Mouse (Mus musculus) kidney, adult 11 months (tissue): Measurements from ENCODE around the gene Uhrf1.
"Not testable (repeated sequence)": the region's sequence is repeated elsewhere in the genome, so short reads cannot be mapped to it uniquely, and the experiment has no call there.

Experiments
- DNase-seq: peaks from one replicate; pipeline ENCODE4 v3.0.0; 2022

Uhrf1 gene

GRCm38 (mm10) chr17:56303160-56303846 lies at the start of gene Uhrf1:
Uhrf1 (plus strand) TSS chr17:56303321.
- DNase-seq = peak; percentile 71

DNA sequence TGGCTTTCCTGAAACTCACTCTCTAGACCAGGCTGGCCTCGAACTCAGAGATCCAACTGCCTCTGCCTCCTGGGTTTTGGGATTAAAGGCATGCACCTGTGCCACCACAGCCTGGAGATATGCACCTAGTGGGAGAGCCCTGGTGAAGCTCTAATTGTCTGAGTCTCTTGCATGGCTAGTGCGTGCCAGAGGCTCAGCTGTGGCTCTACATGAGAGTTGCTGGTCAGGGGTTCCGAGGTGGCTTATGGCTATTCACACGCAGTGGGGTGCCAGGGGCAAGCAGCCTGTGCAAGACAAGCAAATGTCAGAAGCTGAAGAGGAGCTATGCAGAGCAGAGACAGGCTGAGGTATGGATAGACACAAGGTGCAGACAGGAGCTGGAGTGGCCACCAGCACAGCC lies 48.4 kb upstream of the Uhrf1 start:
- DNase-seq = no peak

DNA sequence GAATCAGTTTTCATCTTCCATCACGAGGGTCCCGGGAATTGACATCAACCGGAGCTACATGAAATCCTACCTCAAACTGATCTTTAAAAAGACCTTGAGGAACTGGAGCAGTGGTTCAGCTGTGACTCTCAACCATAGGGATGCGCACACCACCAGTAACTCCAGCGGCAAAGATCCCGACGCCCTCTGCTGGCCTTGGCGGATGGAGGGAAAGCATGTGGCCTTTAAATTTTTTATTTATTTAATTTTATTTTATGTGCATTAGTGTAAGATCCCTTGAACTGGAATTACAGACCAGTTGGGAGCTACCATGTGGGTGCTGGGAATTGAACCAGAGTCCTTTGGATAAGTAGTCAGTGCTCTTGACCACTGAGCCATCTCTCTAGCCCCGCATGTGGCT lies 47.7 kb upstream of the Uhrf1 start:
- peak; percentile 55 for DNase-seq

- DNase-seq = peak; percentile 98
These were observed 47.3 kb upstream of the Uhrf1 start for GRCm38 (mm10) chr17:56255863-56256238.

DNA sequence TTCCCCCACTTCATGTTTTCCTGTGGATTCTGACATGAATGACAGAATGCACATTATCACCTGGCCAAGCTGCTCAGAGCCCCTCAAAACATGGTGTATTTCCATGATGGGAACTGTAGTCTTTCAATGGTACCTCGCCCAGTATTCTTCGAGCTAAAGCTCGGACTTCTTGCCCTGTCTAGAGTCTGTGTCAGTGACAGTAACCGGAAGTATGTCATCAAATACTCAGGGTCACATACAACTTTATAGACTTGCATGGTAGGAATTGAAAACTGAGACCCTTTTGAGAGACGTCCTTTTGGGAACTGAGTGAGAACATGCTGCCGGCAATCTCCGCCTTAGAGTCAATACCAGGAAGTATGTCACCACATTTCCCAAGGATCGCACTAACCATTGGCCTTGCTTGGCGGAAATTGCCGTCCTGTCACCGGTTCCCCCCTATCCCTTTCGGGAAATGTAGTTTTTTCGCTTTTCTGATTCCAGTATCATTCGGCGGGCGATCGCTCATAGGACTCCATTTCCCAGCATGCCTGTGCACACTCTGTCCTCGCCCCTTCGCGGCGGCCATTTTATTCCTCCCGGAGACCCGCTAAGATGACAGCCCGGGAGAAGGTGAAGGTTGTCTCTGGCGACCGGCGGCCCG lies 46.8 kb upstream of the Uhrf1 start, which contains the start of gene Fem1a:
Gene Fem1a (plus strand): TSS at position 572 of the 643 bp plus-strand sequence.
- peak; percentile 98 for DNase-seq

DNA sequence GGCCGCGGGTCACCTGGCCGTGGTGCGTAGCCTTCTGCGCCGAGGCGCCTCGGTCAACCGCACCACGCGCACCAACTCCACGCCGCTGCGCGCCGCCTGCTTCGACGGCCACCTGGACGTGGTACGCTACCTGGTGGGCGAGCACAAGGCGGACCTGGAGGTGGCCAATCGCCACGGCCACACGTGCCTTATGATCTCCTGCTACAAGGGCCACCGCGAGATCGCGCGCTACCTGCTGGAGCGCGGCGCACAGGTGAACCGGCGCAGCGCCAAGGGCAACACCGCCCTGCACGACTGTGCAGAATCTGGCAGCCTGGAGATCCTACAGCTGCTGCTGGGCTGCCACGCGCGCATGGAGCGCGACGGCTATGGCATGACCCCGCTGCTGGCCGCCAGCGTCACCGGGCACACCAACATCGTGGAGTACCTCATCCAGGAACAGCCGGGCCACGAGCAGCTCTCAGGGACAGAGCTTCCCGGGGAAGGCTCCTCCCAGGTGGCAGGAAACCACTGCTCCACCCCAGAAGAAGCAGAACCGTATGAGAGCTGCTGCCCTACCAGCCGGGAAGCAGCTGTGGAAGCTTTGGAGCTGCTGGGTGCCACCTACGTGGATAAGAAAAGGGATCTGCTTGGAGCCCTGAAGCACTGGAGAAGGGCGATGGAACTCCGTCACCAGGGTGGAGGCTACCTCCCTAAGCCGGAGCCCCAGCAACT lies 45.8 kb upstream of the Uhrf1 start:
- peak; percentile 80 for DNase-seq

GRCm38 (mm10) chr17:56258269-56258668 lies 44.9 kb upstream of the Uhrf1 start:
- not testable (repeated sequence) for DNase-seq

DNA sequence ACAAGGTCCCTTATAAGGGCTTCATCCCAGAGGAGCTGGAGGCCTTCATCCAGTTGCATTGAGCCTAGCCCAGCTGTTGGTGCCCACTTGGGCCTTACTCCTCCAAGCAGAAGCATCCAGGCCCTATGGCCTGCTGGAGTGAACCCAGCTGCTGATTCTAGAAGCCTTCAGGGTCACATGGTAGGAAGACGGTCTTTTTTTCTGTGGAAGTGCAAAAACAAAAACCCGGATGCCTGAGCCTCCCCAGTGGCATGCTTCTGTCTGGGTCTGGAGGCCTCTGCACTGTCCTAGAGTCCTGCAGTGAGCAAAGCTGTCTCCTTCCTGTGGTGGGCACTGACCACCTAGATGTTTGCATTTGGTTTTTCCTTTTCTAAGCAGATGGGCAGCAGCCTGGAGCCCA lies 44.3 kb upstream of the Uhrf1 start:
- DNase-seq = not testable (repeated sequence)

DNA sequence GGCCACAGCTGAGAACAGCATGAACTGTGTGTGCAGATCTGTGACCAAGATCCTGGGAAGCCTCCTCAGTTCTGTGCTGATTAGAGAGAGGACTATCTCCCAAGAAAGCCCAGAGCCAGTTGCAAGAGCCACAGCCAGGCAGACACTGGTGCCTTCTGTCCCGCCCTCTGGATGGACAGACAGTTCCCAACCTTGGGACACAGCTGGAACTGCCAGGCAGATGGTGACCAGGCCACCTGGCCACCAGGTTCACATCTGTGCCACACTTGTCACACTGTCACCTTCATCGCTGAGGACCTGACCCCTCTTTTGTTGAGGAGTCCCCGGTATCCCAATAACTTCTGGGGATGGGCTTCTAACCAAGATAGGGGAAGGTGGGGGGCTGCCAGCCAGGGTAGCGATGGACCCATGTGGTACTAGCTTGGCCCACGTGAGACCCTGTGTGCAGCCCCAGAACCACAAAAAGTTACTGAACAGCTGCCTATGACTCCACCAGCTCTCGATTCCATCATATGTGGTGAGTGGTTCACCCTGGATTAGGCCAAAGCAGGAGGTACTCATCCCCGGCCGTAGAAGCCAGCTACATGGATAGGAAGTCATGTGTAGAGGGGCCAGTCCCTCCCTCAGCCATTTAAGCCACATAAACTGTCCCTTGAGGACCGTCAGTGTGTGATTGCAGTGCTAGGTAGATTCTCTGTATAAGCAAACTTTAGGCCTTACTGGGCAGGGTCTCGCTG lies 43.7 kb upstream of the Uhrf1 start:
- no peak for DNase-seq

DNA sequence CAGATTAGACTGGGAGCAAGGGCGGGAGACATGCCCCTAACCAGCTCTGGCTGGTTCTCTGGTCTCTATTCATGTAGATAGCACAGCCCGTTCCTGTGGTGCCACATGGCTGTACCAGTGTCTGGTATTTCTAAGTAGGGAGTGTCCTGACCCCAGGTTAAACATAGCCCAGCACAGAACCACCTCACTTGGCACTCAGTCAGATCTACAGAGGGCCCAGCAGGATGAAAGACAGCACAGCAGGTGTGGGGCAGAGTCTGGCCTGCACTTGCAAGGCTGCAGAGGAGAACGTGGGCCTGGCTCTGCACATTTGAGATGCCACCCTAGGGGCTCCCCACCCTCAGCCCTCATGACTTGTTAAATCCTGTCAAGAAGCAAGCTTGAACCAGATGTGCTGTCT lies 42.0 kb upstream of the Uhrf1 start:
- DNase-seq = peak; percentile 58

- no peak for DNase-seq
These were observed 40.5 kb upstream of the Uhrf1 start for GRCm38 (mm10) chr17:56262645-56263094.

DNA sequence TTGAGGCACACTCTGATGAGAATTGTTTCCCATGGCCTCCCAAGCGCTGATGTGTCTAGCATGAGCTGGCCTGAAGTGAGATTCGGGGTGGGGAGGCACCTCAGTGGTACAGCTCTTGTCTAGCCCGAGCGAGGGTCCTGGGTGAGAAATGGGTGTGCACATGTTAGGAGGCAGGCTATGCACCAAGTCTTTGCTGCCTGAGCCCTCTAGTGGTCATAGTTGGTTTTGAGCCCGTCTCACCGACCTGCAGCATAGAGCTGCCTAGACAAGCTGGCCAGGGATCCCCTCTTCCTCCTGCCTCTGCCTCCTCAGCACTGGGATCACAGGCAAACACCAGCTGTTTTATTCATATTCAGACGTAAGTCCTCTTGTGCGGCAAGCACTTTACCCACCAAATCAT lies 39.1 kb upstream of the Uhrf1 start:
- DNase-seq = peak; percentile 72

GRCm38 (mm10) chr17:56265011-56265410 lies 38.1 kb upstream of the Uhrf1 start:
- DNase-seq = peak; percentile 3

DNA sequence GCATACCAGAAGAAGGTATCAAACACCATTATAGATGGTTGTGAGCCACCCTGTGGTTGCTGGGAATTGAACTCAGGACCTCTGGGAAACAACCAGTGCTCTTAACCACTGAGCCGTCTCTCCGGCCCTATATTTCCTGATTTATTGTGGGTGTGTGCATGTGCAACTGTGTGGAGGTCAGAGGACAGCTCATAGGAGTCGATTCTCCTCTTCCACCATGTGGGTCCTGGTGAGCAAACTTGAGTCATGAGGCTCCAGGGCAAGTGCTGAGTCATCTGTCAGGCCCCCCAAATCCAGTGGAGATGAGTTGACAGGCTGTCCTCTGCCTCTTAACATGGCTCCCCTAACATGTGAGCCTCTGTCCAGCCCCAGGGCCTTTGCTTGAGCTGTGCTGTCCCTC lies 37.3 kb upstream of the Uhrf1 start:
- DNase-seq = no peak

DNA sequence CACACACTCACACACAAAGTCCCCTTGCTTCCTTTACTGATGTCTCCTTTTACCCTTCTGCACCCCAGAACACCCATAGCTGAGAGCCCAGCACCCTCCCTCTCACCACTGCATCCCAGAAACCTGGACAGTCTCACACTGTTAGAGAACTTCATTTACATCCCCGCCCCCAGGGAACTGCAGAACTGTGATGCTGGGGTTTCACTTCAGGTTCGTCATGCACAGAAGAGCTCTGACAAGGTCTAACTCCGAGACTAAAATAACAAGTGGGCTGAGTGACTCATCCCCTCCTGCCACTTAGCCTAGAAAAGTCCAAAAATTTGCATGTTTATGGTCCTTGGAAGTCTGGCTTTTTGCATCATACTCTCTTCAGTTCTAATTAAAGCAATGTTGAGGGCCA lies 36.9 kb upstream of the Uhrf1 start:
- DNase-seq = peak; percentile 12

DNA sequence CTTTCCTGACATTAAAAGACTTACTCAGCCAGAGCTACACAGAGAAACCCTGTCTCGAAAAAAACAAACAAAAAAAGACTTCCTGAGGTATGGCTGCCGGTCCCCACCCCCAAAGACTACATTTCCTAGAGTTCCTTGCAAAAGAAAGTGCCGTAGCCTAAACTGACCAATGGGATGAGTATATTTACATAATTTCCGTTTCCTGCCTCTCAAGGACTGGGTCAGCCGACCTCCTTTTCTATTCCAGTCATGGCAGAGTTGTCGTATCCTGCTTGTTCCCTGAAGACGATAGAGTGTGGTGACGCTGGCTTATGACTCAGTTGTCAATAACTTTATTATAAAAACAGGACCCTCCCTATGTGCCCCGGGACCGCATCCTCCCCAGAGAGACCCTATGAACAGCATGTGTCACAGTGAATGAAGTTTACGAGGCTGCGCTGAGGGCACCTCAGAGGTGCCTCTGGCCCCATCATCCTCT lies 33.9 kb upstream of the Uhrf1 start:
- DNase-seq = peak; percentile 79

GRCm38 (mm10) chr17:56269741-56270140 lies 33.4 kb upstream of the Uhrf1 start:
- peak; percentile 18 for DNase-seq

DNA sequence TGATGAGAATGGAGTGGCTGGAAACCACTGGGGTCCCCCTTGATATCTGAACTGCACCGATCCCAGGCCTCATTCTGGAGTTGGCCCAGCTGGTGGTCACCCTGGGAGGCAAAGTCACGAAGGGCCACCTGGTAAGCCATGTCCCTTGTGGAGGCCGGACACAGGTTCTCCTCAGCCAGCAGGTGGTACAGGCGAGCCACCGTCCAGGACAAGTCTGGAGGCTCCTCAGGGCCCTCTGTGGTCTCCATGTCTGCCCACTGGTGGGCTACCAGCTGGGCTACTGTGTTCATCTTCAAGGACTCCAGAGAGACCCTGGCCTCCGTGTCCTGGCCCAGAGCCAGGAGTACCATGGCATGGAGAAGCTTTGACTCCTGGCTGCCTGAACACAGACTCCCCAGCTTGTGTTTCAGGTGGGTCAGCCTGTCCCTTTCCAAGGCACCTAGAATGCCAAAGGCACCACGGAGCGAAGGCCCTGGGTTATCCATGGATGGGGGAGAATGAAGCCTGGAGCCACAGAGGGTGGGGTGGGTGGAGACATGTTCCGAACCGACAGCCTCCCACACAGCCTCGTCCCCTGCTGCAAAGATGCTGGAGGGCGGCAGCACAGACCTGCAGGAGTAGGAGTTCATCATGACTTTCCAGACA lies 31.4 kb upstream of the Uhrf1 start:
- no peak for DNase-seq

DNA sequence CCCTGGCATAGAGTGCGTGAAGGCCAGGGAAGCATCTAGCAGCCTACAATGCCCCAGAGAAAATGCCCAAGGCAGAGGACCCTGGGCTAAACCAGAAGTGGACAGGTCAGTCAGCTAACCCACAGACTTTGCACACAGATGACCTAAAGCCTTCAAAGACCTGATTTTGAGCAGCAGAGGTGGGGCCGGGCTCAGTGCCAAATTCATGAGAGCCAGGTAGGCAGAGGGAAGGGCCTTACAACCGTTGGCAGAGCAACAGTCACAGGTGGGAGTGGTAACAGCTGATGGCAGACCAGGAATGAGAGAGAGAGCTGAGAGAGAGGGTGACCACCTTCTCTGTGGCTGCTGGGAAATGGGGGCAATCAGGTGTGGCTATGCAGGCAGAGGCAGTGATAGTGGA lies 30.5 kb upstream of the Uhrf1 start:
- DNase-seq = peak; percentile 63

DNA sequence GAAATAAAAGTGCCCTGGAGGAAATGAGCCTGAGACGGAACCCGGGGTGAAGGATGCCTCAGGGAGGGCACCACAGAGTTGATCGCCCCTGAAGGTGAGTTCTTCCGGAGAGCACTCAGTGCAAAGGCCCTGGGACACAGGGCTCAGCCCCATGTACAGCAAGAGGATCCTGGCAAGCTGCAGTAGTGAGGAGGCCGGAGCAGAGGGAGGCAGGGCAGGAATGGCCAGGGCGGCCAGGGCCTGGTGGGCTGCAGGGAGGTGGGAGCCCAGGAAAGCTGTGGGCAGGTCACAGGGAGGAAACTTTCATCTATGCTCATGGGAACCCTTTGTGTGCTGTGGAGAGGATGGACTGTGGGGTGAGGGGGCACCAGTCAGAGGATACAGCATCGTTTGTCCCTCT lies 29.6 kb upstream of the Uhrf1 start:
- DNase-seq = no peak

DNA sequence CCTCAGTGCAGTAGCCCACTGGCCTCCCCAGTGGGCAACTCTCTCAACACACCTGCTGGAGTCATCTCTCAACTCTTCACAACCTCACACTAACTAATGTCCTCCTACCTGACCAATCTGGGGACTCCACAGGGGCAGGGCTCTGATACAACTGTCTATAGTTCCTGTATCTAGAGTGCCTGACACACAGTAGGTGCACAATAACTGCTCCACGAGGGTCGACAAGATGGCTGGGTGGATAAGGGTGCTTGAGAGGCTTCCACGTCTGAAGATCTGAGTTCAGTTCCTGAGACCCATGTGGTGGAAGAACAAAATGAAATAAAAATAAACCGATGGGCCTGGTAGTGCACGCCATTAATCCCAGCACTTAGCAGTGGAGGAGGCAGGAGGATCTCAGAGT lies 29.1 kb upstream of the Uhrf1 start:
- DNase-seq = no peak

DNA sequence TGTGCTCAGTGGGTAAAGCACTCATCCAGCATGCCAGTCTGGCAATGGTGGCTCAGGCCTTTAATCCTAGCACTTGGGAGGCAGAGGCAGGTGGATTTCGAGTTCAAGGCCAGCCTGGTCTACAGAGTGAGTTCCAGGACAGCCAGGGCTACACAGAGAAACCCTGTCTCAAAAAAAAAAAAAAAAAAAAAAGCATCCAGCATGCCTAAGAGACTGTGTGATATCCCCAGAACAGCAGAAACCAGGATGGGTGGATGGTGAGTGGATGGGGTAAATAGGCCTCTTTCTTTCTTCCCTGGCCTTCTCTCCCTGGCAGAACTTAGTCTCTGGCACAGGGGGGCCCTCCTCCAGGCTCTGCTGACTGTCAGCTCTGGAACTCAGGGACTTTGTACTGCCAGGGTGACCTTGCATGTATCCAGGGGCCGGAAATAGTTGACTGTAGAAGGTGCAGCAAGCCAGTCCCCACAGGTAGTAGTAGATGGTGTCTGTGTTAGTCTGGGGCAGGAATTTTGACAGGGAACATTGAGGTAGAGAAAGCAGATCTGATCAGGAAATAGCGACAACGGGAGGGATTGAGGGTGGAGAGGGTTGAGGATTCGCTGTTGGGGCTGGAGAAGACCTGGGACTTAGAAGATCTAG lies 27.2 kb upstream of the Uhrf1 start:
- DNase-seq = peak; percentile 85
